Mouse (Mus musculus) erythroblast, embryonic 14.5 days (primary cell): ENCODE results near the gene Tspan15. TPM values are rescaled to one million over a fixed set of nuclear protein-coding genes. Genes with fewer than 3 reads are reported as not detected.

Experiments
- H3K27me3 ChIP-seq: 2 replicates; pipeline ENCODE4 v1.6.1; 2012; ENCODE audit warnings: inconsistent platforms; ENCODE audit not compliant: control insufficient read depth
- H3K36me3 ChIP-seq: 2 replicates; pipeline ENCODE4 v1.6.1; 2012; ENCODE audit warnings: mild to moderate bottlenecking, inconsistent platforms; ENCODE audit not compliant: control insufficient read depth
- H3K4me1 ChIP-seq: 2 replicates; pipeline ENCODE4 v1.6.1; 2012; ENCODE audit warnings: inconsistent platforms; ENCODE audit not compliant: control insufficient read depth
- H3K4me3 ChIP-seq: replicated peaks from 2 replicates; pipeline ENCODE3; 2012; ENCODE audit warnings: moderate library complexity, mild to moderate bottlenecking, inconsistent platforms
- H3K9me3 ChIP-seq: 2 replicates; pipeline ENCODE4 v1.6.1; 2012; ENCODE audit warnings: low read length, inconsistent platforms, mixed read lengths; ENCODE audit not compliant: control insufficient read depth
- GATA1 ChIP-seq: IDR thresholded peaks from 2 replicates; pipeline ENCODE4 v1.6.1; 2012; ENCODE audit warnings: low read length, inconsistent platforms, mixed read lengths
- TAL1 ChIP-seq: IDR thresholded peaks from 3 replicates; pipeline ENCODE4 v1.6.1; 2012; ENCODE audit warnings: low read length, inconsistent platforms, mixed read lengths
- polyA plus RNA-seq: library from polyadenylated mRNA; stranded (reverse); fragments of >175 nt; gene quantifications from 2 replicates; pipeline ENCODE4 v1.2.3, GENCODE M21; 2012

The Tspan15 gene
- polyA plus RNA-seq, 1 experiment: 0.30 TPM

DNA sequence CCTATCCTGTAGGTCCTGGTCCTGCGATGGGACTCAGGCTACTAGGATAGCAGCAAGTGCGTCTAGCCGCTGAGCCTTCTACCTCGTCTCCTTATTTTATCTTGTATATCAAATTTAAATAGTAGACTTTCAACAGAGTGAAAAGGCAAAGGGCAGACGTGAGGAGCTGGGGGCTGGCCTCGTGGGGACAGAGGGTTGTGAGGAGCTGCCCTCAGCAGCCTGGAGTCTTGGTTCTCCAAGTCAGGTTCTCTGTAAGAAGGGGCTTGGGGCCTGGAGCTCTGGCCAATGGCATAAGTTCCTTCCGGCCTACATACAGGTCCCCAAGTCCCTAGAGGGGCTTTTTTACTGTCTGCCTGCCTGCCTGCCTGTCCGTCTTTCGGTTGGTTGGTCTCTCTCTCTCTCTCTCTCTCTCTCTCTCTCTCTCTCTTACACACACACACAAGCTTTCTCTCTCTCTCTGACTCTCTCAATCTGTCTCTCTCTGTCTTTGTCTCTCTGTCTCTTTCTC is 57.1 kb downstream of the Tspan15 start:
- H3K36me3 ChIP-seq: no peaks in the 10 kb centered on the region
- no peak for TF ChIP-seq GATA1
- TF ChIP-seq TAL1: no peak
- H3K4me1 ChIP-seq: no peaks in the 10 kb centered on the region
- H3K27me3 ChIP-seq: no peaks in the 10 kb centered on the region
- H3K9me3 ChIP-seq: peaks cover 4% of the 10 kb centered on the region
- no peak overlapping the region for H3K4me3 ChIP-seq

DNA sequence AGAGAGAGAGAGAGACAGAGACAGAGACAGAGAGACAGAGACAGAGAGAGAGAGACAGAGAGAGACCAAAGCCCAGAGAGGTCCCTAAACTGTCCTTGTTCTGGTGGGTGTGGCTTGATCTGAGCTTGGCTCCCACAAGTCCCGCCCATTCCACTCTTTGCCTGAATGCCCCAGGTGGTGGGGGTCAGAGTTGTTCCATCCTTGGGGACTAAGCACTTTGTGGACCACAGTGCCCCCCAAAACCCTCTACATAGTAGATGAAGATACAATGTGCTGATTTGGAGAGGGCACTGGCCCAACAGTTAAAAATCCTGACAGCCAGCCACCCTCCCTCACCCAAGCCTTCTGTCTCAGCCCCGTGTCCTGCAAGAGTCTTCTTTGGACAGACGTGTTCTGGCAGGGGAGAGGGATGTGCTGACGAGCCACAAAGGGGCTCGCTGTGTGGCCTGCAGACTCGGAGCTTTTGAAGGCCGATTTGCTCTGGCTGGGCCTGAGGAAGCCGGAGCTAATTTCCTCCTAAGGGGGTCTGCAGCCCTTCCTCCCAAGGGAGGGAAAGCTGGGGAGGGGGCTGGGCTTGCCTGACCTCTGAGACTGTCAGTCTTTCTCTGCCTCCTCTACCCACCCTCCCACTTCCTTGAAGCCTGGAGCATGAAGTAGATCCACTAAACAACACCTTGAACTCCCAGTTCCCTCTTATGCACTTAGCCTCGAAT is 58.1 kb downstream of the Tspan15 start:
- Histone ChIP-seq H3K36me3 (no peaks in the 10 kb centered on the region), H3K4me3 (no peak overlapping the region), H3K27me3 (no peaks in the 10 kb centered on the region), H3K9me3 (peaks cover under 1% of the 10 kb centered on the region; the same call in 1 of the 2 replicates), H3K4me1 (no peaks in the 10 kb centered on the region)
- TF ChIP-seq GATA1 (no peak), TAL1 (no peak)

DNA sequence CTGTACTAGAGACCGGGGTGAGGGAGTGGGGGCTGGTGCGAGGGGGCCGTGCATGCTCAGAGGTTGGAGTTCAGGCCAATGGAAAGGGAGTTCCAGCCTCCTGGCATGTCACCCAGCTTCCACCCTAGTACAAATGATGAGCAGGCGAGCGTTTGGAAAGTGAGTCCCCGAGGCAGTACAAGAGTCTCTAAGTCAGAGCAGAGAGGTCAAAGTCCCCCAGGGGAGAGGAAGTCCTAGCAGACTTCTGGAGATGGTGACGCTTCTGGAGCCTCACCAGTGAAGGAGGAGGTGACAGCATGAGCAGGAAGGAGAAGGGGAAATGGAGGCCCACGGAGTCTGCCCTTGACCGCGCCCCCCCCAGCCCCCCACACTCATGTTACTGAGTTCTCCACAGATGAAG is 68.6 kb downstream of the Tspan15 start:
- Histone ChIP-seq H3K27me3 (0 out of 2 replicates have a peak, but pooled peaks cover 2% of the 10 kb centered on the region), H3K4me1 (no peaks in the 10 kb centered on the region), H3K36me3 (no peaks in the 10 kb centered on the region), H3K4me3 (no peak overlapping the region), H3K9me3 (peaks cover 4% of the 10 kb centered on the region; the same call in 1 of the 2 replicates)
- TF ChIP-seq TAL1: no peak
- TF ChIP-seq GATA1: no peak

GRCm38 (mm10) chr10:62149929-62150328 is 81.1 kb downstream of the Tspan15 start:
- TF ChIP-seq TAL1: no peak
- no peak for TF ChIP-seq GATA1
- no peak overlapping the region for H3K4me3 ChIP-seq
- H3K27me3 ChIP-seq: no peaks in the 10 kb centered on the region
- H3K9me3 ChIP-seq: no peaks in the 10 kb centered on the region
- no peaks in the 10 kb centered on the region for H3K4me1 ChIP-seq
- H3K36me3 ChIP-seq: no peaks in the 10 kb centered on the region

GRCm38 (mm10) chr10:62147466-62148248 is 83.4 kb downstream of the Tspan15 start:
- TF ChIP-seq GATA1: no peak
- no peak for TF ChIP-seq TAL1
- Histone ChIP-seq H3K4me1 (no peaks in the 10 kb centered on the region), H3K9me3 (no peaks in the 10 kb centered on the region), H3K27me3 (no peaks in the 10 kb centered on the region), H3K4me3 (no peak overlapping the region), H3K36me3 (no peaks in the 10 kb centered on the region)

- H3K27me3 ChIP-seq: no peaks in the 10 kb centered on the region
- H3K36me3 ChIP-seq: no peaks in the 10 kb centered on the region
- no peak overlapping the region for H3K4me3 ChIP-seq
- H3K9me3 ChIP-seq: no peaks in the 10 kb centered on the region
- TF ChIP-seq GATA1: no peak
- no peak for TF ChIP-seq TAL1
- no peaks in the 10 kb centered on the region for H3K4me1 ChIP-seq
Measured at GRCm38 (mm10) chr10:62145957-62146356, 85.1 kb downstream of the Tspan15 start.

- TF ChIP-seq GATA1: no peak
- TF ChIP-seq TAL1: no peak
- no peaks in the 10 kb centered on the region for H3K9me3 ChIP-seq
- no peaks in the 10 kb centered on the region for H3K4me1 ChIP-seq
- no peaks in the 10 kb centered on the region for H3K27me3 ChIP-seq
- no peaks in the 10 kb centered on the region for H3K36me3 ChIP-seq
- H3K4me3 ChIP-seq: no peak within 1 kb of the TSS
Measured at GRCm38 (mm10) chr10:62143820-62144219, 87.2 kb downstream of the Tspan15 start, which contains the start of gene Fam241b. Gene Fam241b, minus strand, starts transcription at chr10:62143920.

DNA sequence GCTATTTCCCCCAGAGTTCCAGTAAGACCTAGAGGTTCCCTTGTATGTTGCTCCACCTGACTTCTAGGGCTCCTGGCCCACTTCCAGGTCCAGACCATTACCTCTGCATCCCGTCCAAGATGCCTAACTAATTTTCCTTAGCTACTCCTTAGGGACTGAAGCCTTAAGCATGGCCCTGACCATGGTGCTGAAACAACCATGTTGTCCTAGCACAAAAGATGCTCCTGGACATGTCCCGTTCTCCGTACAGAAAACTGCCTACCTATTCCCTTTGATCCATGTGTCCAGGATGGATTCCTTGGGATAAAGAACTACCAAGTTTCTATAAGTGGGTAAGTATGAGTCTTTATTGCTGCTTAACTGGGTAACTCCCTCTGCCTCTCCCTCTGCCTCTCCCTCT is 93.0 kb downstream of the Tspan15 start:
- Histone ChIP-seq H3K36me3 (no peaks in the 10 kb centered on the region), H3K9me3 (no peaks in the 10 kb centered on the region), H3K27me3 (peaks cover 27% of the 10 kb centered on the region), H3K4me1 (no peaks in the 10 kb centered on the region), H3K4me3 (no peak overlapping the region)
- TF ChIP-seq TAL1: no peak
- no peak for TF ChIP-seq GATA1

DNA sequence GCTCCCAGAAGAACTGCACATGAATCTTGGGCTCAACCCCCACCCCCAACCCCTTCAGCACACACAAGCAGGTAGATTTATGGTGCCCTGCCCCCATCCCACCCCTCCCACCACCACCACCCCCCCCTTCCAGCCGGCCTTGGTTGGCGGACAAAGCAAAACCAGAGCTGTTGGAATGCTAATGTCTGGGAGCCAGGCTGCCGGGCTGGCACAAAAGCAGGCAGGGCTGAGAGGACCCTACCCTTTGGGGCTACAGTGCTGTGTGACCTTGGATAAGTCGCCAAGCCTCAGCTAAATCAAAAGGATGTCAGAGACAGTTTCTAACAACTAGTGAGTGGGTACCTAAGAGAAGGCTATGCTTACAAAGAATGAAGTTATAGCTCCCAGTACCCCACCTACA is 93.9 kb downstream of the Tspan15 start:
- H3K4me1 ChIP-seq: no peaks in the 10 kb centered on the region
- no peaks in the 10 kb centered on the region for H3K9me3 ChIP-seq
- no peak for TF ChIP-seq GATA1
- no peak for TF ChIP-seq TAL1
- H3K27me3 ChIP-seq: peaks cover 36% of the 10 kb centered on the region
- no peaks in the 10 kb centered on the region for H3K36me3 ChIP-seq
- no peak overlapping the region for H3K4me3 ChIP-seq
